Mouse (Mus musculus): ENCODE results near the gene Cdk6.

DNA sequence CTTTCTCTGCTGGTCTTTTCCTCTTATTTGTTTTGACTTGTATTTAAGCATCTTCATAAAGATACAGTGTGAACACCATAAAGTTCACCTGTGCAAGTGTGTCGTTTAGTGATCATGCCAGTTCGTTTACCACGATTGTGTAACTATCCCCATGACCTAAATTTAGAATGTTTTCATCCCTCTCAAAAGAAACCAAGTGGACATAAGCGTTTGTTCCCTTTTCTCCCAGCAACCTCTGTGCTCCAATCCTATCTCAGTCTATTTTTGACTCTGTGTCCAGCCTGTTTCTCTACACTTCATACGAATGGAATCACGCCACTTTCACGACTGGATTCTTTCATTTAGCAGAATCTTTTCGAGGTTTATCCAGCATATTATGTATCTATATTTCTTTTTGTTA, 40.5 kb downstream of the Cdk6 start:
- TF ChIP-seq CTCF (IDR thresholded peaks at IDR 0.05; ENCODE audit: borderline replicate concordance, control insufficient read depth, extremely low read depth, insufficient read depth, low read length, poor library complexity) (no peak), POLR2A (IDR thresholded peaks at IDR 0.05; ENCODE audit: control insufficient read depth, extremely low read depth, insufficient read depth, low read length, poor library complexity) (no peak)

Data from thymus, adult 2 months (tissue).